Mouse (Mus musculus): ENCODE results near the gene Cldn16.
"Not testable (repeated sequence)": the region's sequence is repeated elsewhere in the genome, so short reads cannot be mapped to it uniquely, and the experiment has no call there.

Cldn16 gene

GRCm38 (mm10) chr16:26462835-26463234 lies at the start of gene Cldn16:
TSS of gene Cldn16 (plus strand) at chr16:26463135.
- no peak for DNase-seq (ENCODE audit: low spot score in 2 of 2)

GRCm38 (mm10) chr16:26418616-26419015 lies 44.3 kb upstream of the Cldn16 start:
- no peak for DNase-seq (ENCODE audit: low spot score in 2 of 2)

GRCm38 (mm10) chr16:26422078-26422477 lies 40.9 kb upstream of the Cldn16 start:
- no peak for DNase-seq (ENCODE audit: low spot score in 2 of 2)

- DNase-seq (ENCODE audit: low spot score in 2 of 2) = no peak
Observed at GRCm38 (mm10) chr16:26430246-26430645, 32.7 kb upstream of the Cldn16 start.

- DNase-seq (ENCODE audit: low spot score in 2 of 2) = no peak
Observed at GRCm38 (mm10) chr16:26433486-26433885, 29.4 kb upstream of the Cldn16 start.

- no peak for DNase-seq (ENCODE audit: low spot score in 2 of 2)
Observed at GRCm38 (mm10) chr16:26440031-26440430, 22.9 kb upstream of the Cldn16 start.

GRCm38 (mm10) chr16:26441156-26441555 lies 21.8 kb upstream of the Cldn16 start:
- no peak for DNase-seq (ENCODE audit: low spot score in 2 of 2)

- DNase-seq (ENCODE audit: low spot score in 2 of 2) = no peak
Observed at GRCm38 (mm10) chr16:26444843-26445242, 18.1 kb upstream of the Cldn16 start.

GRCm38 (mm10) chr16:26447594-26447993 lies 15.3 kb upstream of the Cldn16 start:
- DNase-seq (ENCODE audit: low spot score in 2 of 2) = peak; percentile 24 to 28

GRCm38 (mm10) chr16:26454163-26454562 lies 8.8 kb upstream of the Cldn16 start:
- no peak for DNase-seq (ENCODE audit: low spot score in 2 of 2)

- no peak for DNase-seq (ENCODE audit: low spot score in 2 of 2)
Observed at GRCm38 (mm10) chr16:26456182-26456581, 6.8 kb upstream of the Cldn16 start.

- DNase-seq (ENCODE audit: low spot score in 2 of 2) = no peak
Observed at GRCm38 (mm10) chr16:26466535-26466934, 3.6 kb downstream of the Cldn16 start.

GRCm38 (mm10) chr16:26471254-26471653 lies 8.3 kb downstream of the Cldn16 start:
- DNase-seq (ENCODE audit: low spot score in 2 of 2) = no peak

GRCm38 (mm10) chr16:26495721-26496120 lies 32.8 kb downstream of the Cldn16 start:
- peak in 1 of 2 experiments; percentile 26 for DNase-seq (ENCODE audit: low spot score in 2 of 2)

GRCm38 (mm10) chr16:26499705-26500104 lies 36.8 kb downstream of the Cldn16 start:
- DNase-seq (ENCODE audit: low spot score in 2 of 2) = not testable (repeated sequence)

- no peak for DNase-seq (ENCODE audit: low spot score in 2 of 2)
Observed at GRCm38 (mm10) chr16:26500738-26501137, 37.8 kb downstream of the Cldn16 start.

- no peak for DNase-seq (ENCODE audit: low spot score in 2 of 2)
Observed at GRCm38 (mm10) chr16:26504961-26505360, 42.0 kb downstream of the Cldn16 start.

GRCm38 (mm10) chr16:26519596-26519995 lies 56.7 kb downstream of the Cldn16 start:
- peak in 1 of 2 experiments; percentile 44 for DNase-seq (ENCODE audit: low spot score in 2 of 2)

GRCm38 (mm10) chr16:26525832-26526231 lies 62.9 kb downstream of the Cldn16 start:
- DNase-seq (ENCODE audit: low spot score in 2 of 2) = no peak

GRCm38 (mm10) chr16:26526669-26527068 lies 63.7 kb downstream of the Cldn16 start, which contains the start of gene Tmem207:
TSS of gene Tmem207 (minus strand) at chr16:26526769.
- no peak for DNase-seq (ENCODE audit: low spot score in 2 of 2)

- peak; percentile 68 to 74 for DNase-seq (ENCODE audit: low spot score in 2 of 2)
Observed at GRCm38 (mm10) chr16:26527931-26528666, 65.2 kb downstream of the Cldn16 start.

GRCm38 (mm10) chr16:26530451-26530850 lies 67.5 kb downstream of the Cldn16 start:
- no peak for DNase-seq (ENCODE audit: low spot score in 2 of 2)

- no peak for DNase-seq (ENCODE audit: low spot score in 2 of 2)
Observed at GRCm38 (mm10) chr16:26532287-26532686, 69.4 kb downstream of the Cldn16 start.
